Mouse (Mus musculus) CH12.LX (cell line): ENCODE data around the gene Cldn9.

Experiments
- CTCF ChIP-seq, 2 experiments: IDR thresholded peaks in 1 of 2; conservative IDR thresholded peaks in 1 of 2; 2 replicates each; pipeline ENCODE4 v1.5.1; 2011 to 2012; ENCODE audit warnings: low read depth in 2 of 2, low read length in 2 of 2, improper control_type of control experiment in 1 of 2, inconsistent platforms in 1 of 2, mild to moderate bottlenecking in 1 of 2, moderate library complexity in 1 of 2
- E2F4 ChIP-seq: IDR thresholded peaks from 2 replicates; pipeline ENCODE4 v1.6.1; 2011; ENCODE audit warnings: low read depth, low read length, improper control_type of control experiment; ENCODE audit not compliant: insufficient replicate concordance
- HCFC1 ChIP-seq: IDR thresholded peaks from 2 replicates; pipeline ENCODE4 v1.6.1; 2012; ENCODE audit warnings: low read depth, mild to moderate bottlenecking, inconsistent platforms, low read length, improper control_type of control experiment
- MAFK ChIP-seq: IDR thresholded peaks from 2 replicates; pipeline ENCODE4 v1.6.1; 2011; ENCODE audit warnings: low read length, improper control_type of control experiment; ENCODE audit not compliant: insufficient replicate concordance
- POLR2A ChIP-seq: IDR thresholded peaks from 2 replicates; pipeline ENCODE4 v1.6.1; 2011; ENCODE audit warnings: low read depth, mild to moderate bottlenecking, improper control_type of control experiment, low read length
- RCOR1 ChIP-seq: conservative IDR thresholded peaks from 2 replicates; pipeline ENCODE4 v1.6.1; 2012; ENCODE audit warnings: low read depth, mild to moderate bottlenecking, inconsistent platforms, low read length, improper control_type of control experiment
- SIN3A ChIP-seq: IDR thresholded peaks from 2 replicates; pipeline ENCODE4 v1.6.1; 2012; ENCODE audit warnings: low read length, improper control_type of control experiment, inconsistent platforms
- USF1 ChIP-seq: IDR thresholded peaks from 2 replicates; pipeline ENCODE4 v1.6.1; 2014; ENCODE audit warnings: low read depth, mild to moderate bottlenecking, inconsistent platforms, low read length, improper control_type of control experiment
- USF2 ChIP-seq: conservative IDR thresholded peaks from 2 replicates; pipeline ENCODE4 v1.6.1; 2011; ENCODE audit warnings: low read depth, low read length, improper control_type of control experiment
- ZMIZ1 ChIP-seq: IDR thresholded peaks from 2 replicates; pipeline ENCODE4 v1.6.1; 2012; ENCODE audit warnings: low read depth, mild to moderate bottlenecking, inconsistent platforms, low read length, improper control_type of control experiment
- ZNF384 ChIP-seq: IDR thresholded peaks from 2 replicates; pipeline ENCODE4 v1.6.1; 2012; ENCODE audit warnings: low read depth, low read length, improper control_type of control experiment, inconsistent platforms

GRCm38 (mm10) chr17:23722376-23723125 is 38.7 kb upstream of the Cldn9 start, which contains the start of gene 1520401A03Rik:
- TF ChIP-seq HCFC1 (no peak), CTCF (conservative IDR thresholded peaks at IDR 0.05 in 1 of 2, IDR thresholded peaks at IDR 0.05 in 1 of 2; ENCODE audit: low read depth in 2 of 2, low read length in 2 of 2) (no peak), ZMIZ1 (no peak), SIN3A (no peak), USF2 (no peak), POLR2A (no peak), RCOR1 (no peak), E2F4 (no peak), ZNF384 (no peak), USF1 (no peak), MAFK (no peak)
